Mouse (Mus musculus) forebrain, postnatal 0 days (tissue): ENCODE results near the gene Olfm2. TPM values are rescaled to one million over a fixed set of nuclear protein-coding genes. Genes with fewer than 3 reads are reported as not detected.

Source experiments
- ATAC-seq: fragments of 200-750 bp; cut with Nextera tagmentation; 2 replicates; pipeline ENCODE4 v1.8.0; 2017; ENCODE audit warnings: mild to moderate bottlenecking, moderate library complexity
- DNase-seq: peaks from one replicate; pipeline ENCODE4 v3.0.0-alpha.2; 2015
- H3K27ac ChIP-seq: fragments of 300-500 bp; sonication (generic); 2 replicates; pipeline ENCODE4 v1.5.1; 2014; ENCODE audit warnings: low read depth, mild to moderate bottlenecking, antibody characterized with exemption, low read length, moderate library complexity, mixed read lengths
- H3K27me3 ChIP-seq: fragments of 300-500 bp; sonication (generic); 2 replicates; pipeline ENCODE4 v1.6.1; 2014; ENCODE audit warnings: mild to moderate bottlenecking, low read length, mixed read lengths; ENCODE audit not compliant: insufficient read depth
- H3K36me3 ChIP-seq: fragments of 300-500 bp; sonication (generic); 2 replicates; pipeline ENCODE4 v1.6.1; 2014; ENCODE audit warnings: mild to moderate bottlenecking, moderate library complexity; ENCODE audit not compliant: insufficient read depth
- H3K4me1 ChIP-seq: fragments of 300-500 bp; sonication (generic); 2 replicates; pipeline ENCODE4 v1.6.1; 2014; ENCODE audit warnings: antibody characterized with exemption; ENCODE audit not compliant: insufficient read depth
- H3K4me2 ChIP-seq: fragments of 300-500 bp; sonication (generic); 2 replicates; pipeline ENCODE4 v1.6.1; 2014; ENCODE audit warnings: low read depth, mild to moderate bottlenecking, moderate library complexity
- H3K4me3 ChIP-seq: fragments of 300-500 bp; sonication (generic); 2 replicates; pipeline ENCODE4 v1.5.1; 2014; ENCODE audit warnings: low read depth, low read length, mixed read lengths
- H3K9ac ChIP-seq: fragments of 300-500 bp; sonication (generic); 2 replicates; pipeline ENCODE4 v1.6.1; 2014; ENCODE audit warnings: mild to moderate bottlenecking
- H3K9me3 ChIP-seq: fragments of 300-500 bp; sonication (generic); 2 replicates; pipeline ENCODE4 v1.6.1; 2016; ENCODE audit warnings: low read length
- CTCF ChIP-seq: sonication (generic); IDR thresholded peaks from 2 replicates; pipeline ENCODE4 v1.5.1; 2016; ENCODE audit warnings: antibody characterized with exemption, control low read depth, low read depth
- WGBS: fragments of 180-500 bp; shearing (Covaris S2); extraction: QIAGEN DNeasy Blood & Tissue Kit; methylation state at CpG from one replicate; pipeline ENCODE4 v1.1.7; 2014; 5-methylcytosine and 5-hydroxymethylcytosine counted together
- polyA plus RNA-seq: library from polyadenylated mRNA; unstranded; fragments of >200 nt; fragmentation: Nextera tagmentation; extraction: Ambion mirVana; gene quantifications from 2 replicates; pipeline ENCODE4 v1.2.1, GENCODE M21; 2015
- total RNA-seq: library from RNA; depleted of rRNA; stranded (reverse); fragments of >200 nt; gene quantifications from 2 replicates; pipeline ENCODE4 v1.2.3, GENCODE M21; 2014

Olfm2 gene
- total and polyA plus RNA-seq, 2 experiments from 2014 or later, result 249 to 263 TPM

- H3K27ac ChIP-seq, result no peak overlapping the region
Observed at GRCm38 (mm10) chr9:20685081-20685861, 60.9 kb downstream of the Olfm2 start.

GRCm38 (mm10) chr9:20682389-20682722 lies 63.8 kb downstream of the Olfm2 start:
- no peak overlapping the region for H3K4me3 ChIP-seq
- H3K4me2 ChIP-seq, result no peak overlapping the region
- H3K4me1 ChIP-seq, result no peaks in the 10 kb centered on the region
- no peak overlapping the region for H3K9ac ChIP-seq
- DNase-seq (no peak), ATAC-seq (no peak)
- no peaks in the 10 kb centered on the region for H3K36me3 ChIP-seq
- H3K9me3 ChIP-seq, result no peaks in the 10 kb centered on the region
- WGBS, result 16% methylated on average over 2 of the region's 2 CpGs
- no peak for TF ChIP-seq CTCF
- no peaks in the 10 kb centered on the region for H3K27me3 ChIP-seq
- H3K27ac ChIP-seq, result no peak overlapping the region; the same call in 1 of the 2 replicates

More at GRCm38 (mm10) chr9:20685081-20685861, 60.9 kb downstream of the Olfm2 start:
- TF ChIP-seq CTCF, result no peak
- Histone ChIP-seq H3K9ac (no peak overlapping the region), H3K36me3 (no peaks in the 10 kb centered on the region), H3K4me3 (no peak overlapping the region), H3K4me2 (no peak overlapping the region), H3K4me1 (no peaks in the 10 kb centered on the region), H3K27me3 (no peaks in the 10 kb centered on the region), H3K9me3 (no peaks in the 10 kb centered on the region)
- WGBS, result 41% methylated on average over 16 of the region's 17 CpGs
- DNase-seq (no peak), ATAC-seq (no peak; the same call in 1 of the 2 replicates)

GRCm38 (mm10) chr9:20681546-20682388 lies 64.4 kb downstream of the Olfm2 start:
- Histone ChIP-seq H3K9ac (no peak overlapping the region), H3K9me3 (no peaks in the 10 kb centered on the region), H3K27ac (no peak overlapping the region; the same call in 1 of the 2 replicates), H3K4me3 (no peak overlapping the region), H3K4me2 (no peak overlapping the region), H3K4me1 (no peaks in the 10 kb centered on the region), H3K27me3 (no peaks in the 10 kb centered on the region), H3K36me3 (no peaks in the 10 kb centered on the region)
- no peak for DNase-seq
- whole genome bisulfite sequencing, result 34% methylated on average over 6 of the region's 7 CpGs
- no peak for TF ChIP-seq CTCF
- ATAC-seq, result peak; percentile 30; the same call in 1 of the 2 replicates

- 17% methylated on average over 9 of the region's 9 CpGs for WGBS
- H3K27me3 ChIP-seq, result no peaks in the 10 kb centered on the region
- H3K4me3 ChIP-seq, result no peak overlapping the region
- H3K4me1 ChIP-seq, result no peaks in the 10 kb centered on the region
- no peak for DNase-seq
- H3K27ac ChIP-seq, result peak overlapping the region; percentile 57
- TF ChIP-seq CTCF, result no peak
- no peak overlapping the region for H3K4me2 ChIP-seq
- no peaks in the 10 kb centered on the region for H3K36me3 ChIP-seq
- no peak overlapping the region for H3K9ac ChIP-seq
- ATAC-seq, result peak; percentile 60
- H3K9me3 ChIP-seq, result no peaks in the 10 kb centered on the region
Observed at GRCm38 (mm10) chr9:20680378-20680958, 65.7 kb downstream of the Olfm2 start.

GRCm38 (mm10) chr9:20677892-20678291 lies 68.3 kb downstream of the Olfm2 start:
- no peak for DNase-seq
- no peak for ATAC-seq

GRCm38 (mm10) chr9:20672047-20672446 lies 74.1 kb downstream of the Olfm2 start:
- Histone ChIP-seq H3K27ac (no peak overlapping the region), H3K9ac (no peak overlapping the region), H3K4me3 (no peak overlapping the region), H3K36me3 (peaks cover 29% of the 10 kb centered on the region), H3K4me1 (no peaks in the 10 kb centered on the region), H3K9me3 (no peaks in the 10 kb centered on the region), H3K27me3 (no peaks in the 10 kb centered on the region), H3K4me2 (no peak overlapping the region)
- ATAC-seq, result no peak
- 76% methylated on average over 16 of the region's 16 CpGs for WGBS
- no peak for DNase-seq
- TF ChIP-seq CTCF, result no peak

More at GRCm38 (mm10) chr9:20677892-20678291, 68.3 kb downstream of the Olfm2 start:
- H3K4me3 ChIP-seq, result no peak overlapping the region
- H3K9me3 ChIP-seq, result no peaks in the 10 kb centered on the region
- no peaks in the 10 kb centered on the region for H3K4me1 ChIP-seq
- H3K36me3 ChIP-seq, result no peaks in the 10 kb centered on the region; the same call in 1 of the 2 replicates
- WGBS, result 78% methylated on average over 12 of the region's 12 CpGs
- H3K4me2 ChIP-seq, result no peak overlapping the region
- H3K27ac ChIP-seq, result no peak overlapping the region
- H3K9ac ChIP-seq, result no peak overlapping the region
- H3K27me3 ChIP-seq, result no peaks in the 10 kb centered on the region
- TF ChIP-seq CTCF, result no peak
